Mouse (Mus musculus): ENCODE results near the gene Nlgn1.

DNA sequence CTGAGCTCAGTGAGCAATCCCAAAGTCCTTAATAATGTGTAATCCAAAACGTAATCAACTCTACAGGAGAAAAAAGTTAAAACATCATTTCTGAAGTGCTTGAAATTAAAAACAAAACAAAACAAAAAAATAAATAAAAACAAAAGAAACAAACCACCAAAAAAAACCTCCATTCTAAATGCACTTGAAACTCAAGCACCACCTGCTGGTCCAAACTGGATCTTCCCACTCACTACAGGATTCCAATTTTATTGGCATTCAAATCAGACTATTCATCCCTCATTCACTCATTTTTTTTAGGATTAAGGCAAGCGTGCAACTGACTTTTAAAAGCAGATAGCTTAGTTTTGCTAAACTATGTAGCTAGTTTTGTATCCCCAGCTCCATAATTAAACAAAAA, 329.9 kb downstream of the Nlgn1 start:
- TF ChIP-seq CTCF (IDR thresholded peaks at IDR 0.05; ENCODE audit: low read depth): no peak
- no peak for TF ChIP-seq EP300 (IDR thresholded peaks at IDR 0.05; ENCODE audit: low read depth)
